Mouse (Mus musculus) ES-Bruce4 (cell line): ENCODE data around the gene Ift43. TPM values are rescaled to one million over a fixed set of nuclear protein-coding genes. Genes with fewer than 3 reads are reported as not detected.

Source experiments
- H3K27ac ChIP-seq: 2 replicates; pipeline ENCODE4 v1.5.1; 2012; ENCODE audit warnings: low read length, inconsistent platforms; ENCODE audit not compliant: insufficient read depth
- H3K27me3 ChIP-seq: 2 replicates; pipeline ENCODE4 v1.6.1; 2012; ENCODE audit warnings: mild to moderate bottlenecking, low read length, inconsistent platforms; ENCODE audit not compliant: control insufficient read depth, poor library complexity, insufficient read depth, severe bottlenecking
- H3K36me3 ChIP-seq: 2 replicates; pipeline ENCODE4 v1.6.1; 2012; ENCODE audit warnings: inconsistent platforms, mild to moderate bottlenecking, low read length, moderate library complexity; ENCODE audit not compliant: control insufficient read depth, poor library complexity, insufficient read depth, severe bottlenecking
- H3K4me1 ChIP-seq: one replicate; pipeline ENCODE4 v1.8.1; 2011; ENCODE audit warnings: low read length; ENCODE audit not compliant: control insufficient read depth, insufficient read depth
- H3K4me3 ChIP-seq: 2 replicates; pipeline ENCODE4 v1.5.1; 2011; ENCODE audit warnings: low read depth, mild to moderate bottlenecking, low read length
- H3K9ac ChIP-seq: 2 replicates; pipeline ENCODE4 v1.6.1; 2012; ENCODE audit warnings: low read depth, mild to moderate bottlenecking, inconsistent platforms; ENCODE audit not compliant: poor library complexity, severe bottlenecking
- H3K9me3 ChIP-seq: replicated peaks from 2 replicates; pipeline ENCODE4 v1.6.1; 2012; ENCODE audit warnings: mild to moderate bottlenecking, low read length, inconsistent platforms; ENCODE audit not compliant: control insufficient read depth, poor library complexity, insufficient read depth, severe bottlenecking
- CTCF ChIP-seq: IDR thresholded peaks from one replicate; pipeline ENCODE4 v1.8.1; 2011; ENCODE audit warnings: low read depth, low read length
- EP300 ChIP-seq: IDR thresholded peaks from 2 replicates; pipeline ENCODE4 v1.6.1; 2011; ENCODE audit warnings: low read depth, low read length; ENCODE audit not compliant: insufficient read depth
- POLR2A ChIP-seq: IDR thresholded peaks from one replicate; pipeline ENCODE4 v1.8.1; 2011; ENCODE audit warnings: low read length; ENCODE audit not compliant: insufficient read depth
- polyA plus RNA-seq: library from polyadenylated mRNA; stranded (reverse); fragments of >200 nt; gene quantifications from 2 replicates; pipeline ENCODE4 v1.2.4, GENCODE M21; 2011; ENCODE audit warnings: low read depth; ENCODE audit not compliant: missing spikeins, insufficient read depth, insufficient read length

The Ift43 gene
- polyA plus RNA-seq, 1 experiment, result 44.2 TPM

GRCm38 (mm10) chr12:86078553-86079201 lies 3.7 kb upstream of the Ift43 start, which contains the start of gene Tgfb3:
Gene Tgfb3 (minus strand): TSS chr12:86079041.
- TF ChIP-seq POLR2A (no peak), EP300 (no peak), CTCF (no peak)
- H3K36me3 ChIP-seq, result no peaks in the 10 kb centered on the region
- H3K27ac ChIP-seq, result no peak within 1 kb of the TSS
- H3K4me3 ChIP-seq, result peak within 1 kb of the TSS; percentile 76
- H3K4me1 ChIP-seq, result no peaks in the 10 kb centered on the region
- 0 out of 2 replicates have a peak, but pooled peaks cover 2% of the 10 kb centered on the region for H3K27me3 ChIP-seq
- H3K9me3 ChIP-seq, result no peaks in the 10 kb centered on the region
- peak within 1 kb of the TSS; percentile 60 for H3K9ac ChIP-seq

GRCm38 (mm10) chr12:86079202-86079667 lies 3.1 kb upstream of the Ift43 start:
- peak overlapping the region; percentile 60 for H3K9ac ChIP-seq
- H3K9me3 ChIP-seq, result no peaks in the 10 kb centered on the region
- peak overlapping the region; percentile 76 for H3K4me3 ChIP-seq
- H3K4me1 ChIP-seq, result no peaks in the 10 kb centered on the region
- H3K36me3 ChIP-seq, result no peaks in the 10 kb centered on the region
- H3K27ac ChIP-seq, result no peak overlapping the region
- H3K27me3 ChIP-seq, result 0 out of 2 replicates have a peak, but pooled peaks cover 2% of the 10 kb centered on the region
- TF ChIP-seq POLR2A, result no peak
- TF ChIP-seq CTCF, result peak; percentile 83
- no peak for TF ChIP-seq EP300

GRCm38 (mm10) chr12:86085873-86086272 lies 3.5 kb downstream of the Ift43 start:
- Histone ChIP-seq H3K36me3 (no peaks in the 10 kb centered on the region), H3K4me3 (no peak overlapping the region), H3K27ac (no peak overlapping the region), H3K9me3 (no peaks in the 10 kb centered on the region), H3K27me3 (no peaks in the 10 kb centered on the region), H3K4me1 (no peaks in the 10 kb centered on the region), H3K9ac (no peak overlapping the region)
- no peak for TF ChIP-seq EP300
- TF ChIP-seq POLR2A, result no peak
- no peak for TF ChIP-seq CTCF

- H3K36me3 ChIP-seq, result no peaks in the 10 kb centered on the region
- no peak overlapping the region for H3K27ac ChIP-seq
- no peak for TF ChIP-seq CTCF
- no peak for TF ChIP-seq POLR2A
- TF ChIP-seq EP300, result no peak
- no peaks in the 10 kb centered on the region for H3K27me3 ChIP-seq
- no peak overlapping the region for H3K9ac ChIP-seq
- H3K4me3 ChIP-seq, result no peak overlapping the region
- no peaks in the 10 kb centered on the region for H3K4me1 ChIP-seq
- no peaks in the 10 kb centered on the region for H3K9me3 ChIP-seq
Measured at GRCm38 (mm10) chr12:86086550-86086949, 4.2 kb downstream of the Ift43 start.

- H3K4me3 ChIP-seq, result no peak overlapping the region
- H3K27me3 ChIP-seq, result no peaks in the 10 kb centered on the region
- H3K9me3 ChIP-seq, result no peaks in the 10 kb centered on the region
- no peaks in the 10 kb centered on the region for H3K36me3 ChIP-seq
- no peak overlapping the region for H3K9ac ChIP-seq
- TF ChIP-seq POLR2A (no peak), EP300 (no peak), CTCF (no peak)
- no peaks in the 10 kb centered on the region for H3K4me1 ChIP-seq
- H3K27ac ChIP-seq, result no peak overlapping the region
Measured at GRCm38 (mm10) chr12:86088042-86088441, 5.7 kb downstream of the Ift43 start.

- no peak for TF ChIP-seq EP300
- TF ChIP-seq CTCF, result no peak
- no peak for TF ChIP-seq POLR2A
- no peaks in the 10 kb centered on the region for H3K27me3 ChIP-seq
- H3K27ac ChIP-seq, result no peak overlapping the region
- no peak overlapping the region for H3K4me3 ChIP-seq
- no peak overlapping the region for H3K9ac ChIP-seq
- no peaks in the 10 kb centered on the region; the same call in 1 of the 2 replicates for H3K9me3 ChIP-seq
- H3K4me1 ChIP-seq, result no peaks in the 10 kb centered on the region
- no peaks in the 10 kb centered on the region for H3K36me3 ChIP-seq
Measured at GRCm38 (mm10) chr12:86090764-86091163, 8.4 kb downstream of the Ift43 start.
